Mouse (Mus musculus): ENCODE measurements around the gene Myo1g.

Myo1g gene

GRCm38 (mm10) chr11:6520507-6521173 lies at the start of gene Myo1g:
Gene Myo1g (minus strand): TSS chr11:6520965.
- no peak for DNase-seq (ENCODE audit: low spot score in 2 of 2)

GRCm38 (mm10) chr11:6569410-6569777 lies 48.6 kb upstream of the Myo1g start:
- DNase-seq (ENCODE audit: low spot score in 2 of 2) = no peak

DNA sequence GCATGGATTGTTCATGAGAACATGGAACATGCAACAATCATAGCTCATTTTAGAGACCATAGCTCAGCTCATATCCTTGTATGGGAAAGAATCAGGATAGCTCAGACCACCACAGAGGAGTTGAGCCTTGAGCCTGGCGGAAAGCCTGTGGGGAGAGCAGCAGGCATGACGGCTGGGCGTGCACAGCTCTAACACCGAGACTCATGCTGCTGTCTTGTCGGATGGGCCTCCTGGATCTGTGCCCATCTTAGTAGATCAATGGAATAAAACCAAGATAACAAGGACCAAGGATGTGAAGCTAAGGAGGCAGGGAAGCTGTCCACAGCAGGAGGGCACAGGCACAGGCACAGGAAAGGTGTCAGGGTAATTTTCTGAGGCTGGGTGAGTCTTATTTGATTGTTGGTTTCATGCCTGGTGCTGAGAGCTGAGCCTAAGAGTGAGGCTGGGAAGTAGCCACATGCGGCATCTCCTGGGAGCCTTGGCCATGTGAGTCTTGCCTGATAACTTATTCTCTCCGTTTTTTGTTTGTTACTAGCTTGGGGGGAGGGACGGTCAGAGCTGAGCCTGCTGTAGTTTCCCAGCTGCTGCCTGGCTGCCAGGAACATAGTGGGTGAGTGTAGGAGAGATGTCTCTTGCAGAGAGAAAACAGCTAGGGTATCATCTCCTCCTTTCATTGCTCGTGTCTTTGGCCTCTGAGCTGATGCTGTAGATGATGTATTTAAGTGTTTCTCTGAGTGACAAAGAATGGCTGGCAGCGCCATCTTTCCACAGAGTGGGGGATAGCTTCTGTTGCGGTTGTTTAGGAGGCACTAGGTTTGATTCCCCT lies 48.0 kb upstream of the Myo1g start:
- DNase-seq (ENCODE audit: low spot score in 2 of 2) = peak; percentile 53 to 64

DNA sequence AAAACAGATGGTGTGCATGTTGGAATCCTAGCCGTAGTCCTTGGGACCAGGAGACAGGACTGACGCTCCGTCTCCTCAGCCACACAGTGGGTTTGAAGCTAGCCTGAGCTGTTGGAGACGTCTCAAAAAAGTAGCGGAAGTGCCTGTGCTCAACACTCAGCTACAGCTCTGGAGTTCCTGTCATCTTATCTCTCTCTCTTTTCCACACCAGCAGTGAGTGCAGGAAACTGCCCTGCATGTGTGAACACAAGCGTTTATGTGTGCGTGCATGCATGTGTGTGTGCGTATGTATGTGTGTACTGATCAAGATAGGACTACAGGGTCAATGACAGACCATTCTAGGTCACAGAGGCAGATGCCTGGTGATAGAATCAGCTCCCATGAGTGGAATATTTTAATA lies 47.2 kb upstream of the Myo1g start:
- no peak for DNase-seq (ENCODE audit: low spot score in 2 of 2)

- no peak for DNase-seq (ENCODE audit: low spot score in 2 of 2)
Observed at GRCm38 (mm10) chr11:6566496-6566895, 45.7 kb upstream of the Myo1g start.

GRCm38 (mm10) chr11:6563201-6563600 lies 42.4 kb upstream of the Myo1g start:
- no peak for DNase-seq (ENCODE audit: low spot score in 2 of 2)

DNA sequence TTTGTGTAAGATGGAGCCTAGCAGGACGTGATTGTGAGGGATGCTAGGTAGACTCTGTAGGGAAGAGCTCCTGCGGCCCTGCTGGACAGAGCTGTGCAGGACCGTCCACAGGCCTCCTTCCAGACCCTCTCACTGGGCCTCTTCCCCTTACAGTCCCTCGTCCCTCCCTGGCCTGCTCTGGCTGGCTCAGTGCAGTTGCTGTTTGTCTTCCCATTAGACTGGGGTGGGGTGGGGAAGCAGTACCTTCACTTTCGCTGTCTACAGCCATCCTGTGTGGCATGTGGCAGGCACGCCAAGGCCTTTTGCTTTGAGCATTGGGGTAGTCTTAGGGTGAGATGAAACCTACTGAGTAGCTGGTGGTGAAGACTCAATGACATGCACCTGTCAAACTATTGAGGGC lies 41.6 kb upstream of the Myo1g start:
- DNase-seq (ENCODE audit: low spot score in 2 of 2) = no peak

DNA sequence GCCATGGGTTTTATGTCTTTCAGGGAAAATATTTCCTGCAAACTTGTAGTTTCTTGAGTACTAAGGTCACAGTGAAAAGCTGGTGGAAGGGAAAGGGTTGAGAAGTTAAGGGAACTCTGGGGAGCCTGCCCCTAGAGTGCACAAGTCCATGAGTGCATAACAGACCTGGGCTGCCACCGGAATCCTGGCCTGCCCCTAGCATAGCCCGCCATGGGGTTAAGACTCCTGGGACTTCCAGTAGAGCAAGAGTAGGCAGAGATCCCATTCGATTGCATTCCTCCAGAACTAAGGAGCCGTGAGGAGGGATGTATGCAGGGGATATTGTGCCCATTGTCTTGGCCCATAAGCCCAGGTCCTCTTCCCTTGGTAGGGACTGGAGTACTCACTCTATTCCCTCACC lies 40.7 kb upstream of the Myo1g start:
- DNase-seq (ENCODE audit: low spot score in 2 of 2) = no peak

DNA sequence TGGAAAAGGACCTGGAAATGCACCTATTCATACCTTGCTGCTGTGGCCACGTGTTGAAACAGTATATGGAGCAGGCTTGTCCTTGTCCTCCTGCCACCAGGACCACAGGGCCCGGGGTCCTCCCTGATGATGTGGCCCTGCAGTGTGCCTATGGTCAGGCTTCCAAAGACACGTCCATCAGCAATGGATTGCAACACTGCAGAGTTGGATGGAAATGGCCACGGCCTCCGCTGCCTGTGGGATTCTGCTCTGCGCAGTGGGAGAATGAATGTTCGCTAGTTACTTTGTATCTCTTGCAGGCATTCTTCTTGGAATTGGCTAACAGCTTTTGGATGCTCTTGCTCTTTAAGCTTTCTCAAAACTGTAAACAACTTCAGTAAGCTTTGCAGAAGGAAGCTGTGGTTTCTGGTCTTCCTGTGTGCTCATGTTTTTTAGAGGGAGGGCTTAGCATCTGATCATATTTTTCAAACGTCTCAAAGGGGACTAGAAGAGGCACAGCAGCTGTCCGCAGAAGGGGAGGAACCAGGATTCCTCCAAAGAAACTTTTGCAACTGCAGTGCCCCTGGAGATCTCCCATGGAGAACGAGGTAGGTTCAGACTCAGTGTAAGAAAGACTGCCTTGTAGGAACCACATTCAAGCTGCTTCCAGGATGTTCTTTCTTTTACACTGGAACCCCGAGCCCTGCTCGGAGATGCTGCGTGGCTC lies 40.0 kb upstream of the Myo1g start:
- no peak for DNase-seq (ENCODE audit: low spot score in 2 of 2)

DNA sequence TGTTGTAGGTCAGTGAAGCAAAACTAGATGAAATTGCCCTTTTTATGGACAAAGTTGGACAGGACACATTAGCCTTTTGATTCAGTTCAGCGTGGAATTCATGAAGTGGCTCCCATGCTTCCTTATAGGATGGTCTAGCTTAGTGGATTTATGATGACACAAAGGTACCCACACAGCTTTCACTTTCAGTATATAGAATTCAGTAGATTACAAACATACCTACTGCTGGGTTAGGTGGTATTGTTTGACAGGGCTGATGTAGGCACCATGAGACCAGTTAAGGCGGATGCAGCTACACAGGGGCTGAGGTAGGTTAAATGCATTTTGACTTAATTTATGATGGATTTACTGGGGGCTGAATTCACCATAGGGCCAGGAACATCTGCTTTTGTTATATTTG lies 39.2 kb upstream of the Myo1g start:
- no peak for DNase-seq (ENCODE audit: low spot score in 2 of 2)

DNA sequence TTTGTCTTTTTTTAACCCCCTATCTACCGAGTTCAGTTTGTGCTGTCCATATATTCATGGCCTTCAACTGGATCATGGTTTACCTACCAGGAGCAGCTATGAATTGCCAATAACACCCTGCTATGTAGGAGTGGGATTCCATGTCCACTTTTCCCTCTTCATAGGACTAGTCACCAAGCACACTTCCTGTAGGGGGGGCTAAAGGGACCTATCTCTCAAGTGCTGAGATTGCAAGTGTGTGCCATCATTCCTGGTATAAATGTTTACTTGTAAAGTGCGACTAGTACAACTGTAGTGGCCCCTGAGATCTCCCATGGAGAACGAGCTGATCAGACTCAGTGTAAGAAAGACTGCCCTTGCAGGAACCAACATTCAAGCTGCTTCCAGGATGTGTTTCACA lies 37.5 kb upstream of the Myo1g start:
- no peak for DNase-seq (ENCODE audit: low spot score in 2 of 2)

DNA sequence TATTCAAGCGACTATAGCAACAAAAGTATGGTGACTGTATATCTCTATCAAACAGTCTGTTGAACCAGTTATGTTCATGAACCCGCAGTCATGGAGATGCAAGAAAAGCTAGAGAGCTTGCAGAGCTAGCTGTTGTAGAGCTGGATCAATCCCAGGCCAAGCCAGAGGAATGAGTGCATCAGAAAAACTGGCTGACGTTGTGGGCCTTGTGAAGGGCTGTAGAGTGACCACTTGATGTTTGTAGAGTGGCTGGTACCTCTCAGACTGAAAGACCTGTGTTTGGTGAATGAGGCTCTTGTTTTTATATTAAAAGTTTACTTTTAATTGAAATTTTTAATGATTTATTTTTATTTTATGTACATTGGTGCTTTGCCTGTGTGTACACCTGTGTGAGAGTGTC lies 29.4 kb upstream of the Myo1g start:
- no peak for DNase-seq (ENCODE audit: low spot score in 2 of 2)

GRCm38 (mm10) chr11:6549770-6550169 lies 29.0 kb upstream of the Myo1g start:
- DNase-seq (ENCODE audit: low spot score in 2 of 2) = no peak

- DNase-seq (ENCODE audit: low spot score in 2 of 2) = no peak
Observed at GRCm38 (mm10) chr11:6547696-6548325, 27.0 kb upstream of the Myo1g start.

GRCm38 (mm10) chr11:6547037-6547680 lies 26.4 kb upstream of the Myo1g start:
- DNase-seq (ENCODE audit: low spot score in 2 of 2) = peak in 1 of 2 experiments; percentile 44

DNA sequence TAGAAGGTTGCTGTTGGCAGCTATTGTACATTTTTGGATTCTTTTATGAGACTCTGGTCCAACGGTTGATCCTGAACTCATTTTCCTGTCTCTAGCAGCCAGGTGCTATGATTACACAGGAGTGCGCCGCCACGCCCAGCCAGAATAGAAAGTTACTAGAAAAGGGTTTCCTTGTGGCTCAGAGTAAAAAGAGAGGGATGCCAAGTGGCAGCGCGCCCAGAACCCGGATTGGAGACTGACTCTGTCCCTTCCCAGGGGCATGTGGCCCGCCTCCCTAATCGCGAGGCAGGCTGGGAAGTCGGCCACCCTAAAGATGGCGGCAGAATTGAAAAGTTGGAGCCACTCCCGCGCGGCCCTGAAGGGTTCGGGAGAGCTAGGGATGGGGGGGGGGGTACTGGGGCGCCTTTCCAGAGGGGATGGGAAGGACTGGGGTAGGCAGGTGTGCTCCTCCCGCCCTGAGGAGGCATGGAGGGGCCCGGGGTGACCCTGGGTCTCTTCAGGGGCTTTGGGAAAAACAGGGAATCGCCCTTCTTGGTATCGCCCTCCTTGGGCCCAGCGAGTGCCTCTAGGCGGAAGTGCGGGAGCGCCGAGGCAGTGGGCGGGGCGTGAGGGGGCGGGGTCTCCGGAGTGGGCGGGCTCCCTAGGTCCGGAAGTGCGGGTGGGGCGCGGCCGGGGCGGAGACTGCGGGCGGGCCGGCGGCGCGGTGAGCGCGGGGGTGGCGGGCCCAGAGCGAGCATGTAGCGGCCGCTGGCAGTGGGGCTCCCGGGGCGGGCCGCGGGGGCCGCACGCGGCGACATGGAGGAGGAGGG lies 25.6 kb upstream of the Myo1g start, which contains the start of gene Ccm2:
Gene Ccm2 (plus strand): TSS at position 683 of the 809 bp plus-strand sequence.
- peak; percentile 95 to 98 for DNase-seq (ENCODE audit: low spot score in 2 of 2)

- DNase-seq (ENCODE audit: low spot score in 2 of 2) = no peak
Observed at GRCm38 (mm10) chr11:6545857-6546192, 25.1 kb upstream of the Myo1g start.

GRCm38 (mm10) chr11:6545186-6545856 lies 24.6 kb upstream of the Myo1g start:
- no peak for DNase-seq (ENCODE audit: low spot score in 2 of 2)

GRCm38 (mm10) chr11:6544683-6545082 lies 23.9 kb upstream of the Myo1g start:
- DNase-seq (ENCODE audit: low spot score in 2 of 2) = no peak

GRCm38 (mm10) chr11:6530746-6531145 lies 10.0 kb upstream of the Myo1g start:
- DNase-seq (ENCODE audit: low spot score in 2 of 2) = no peak

Data from right cerebral cortex, adult 2 months (tissue).